Mouse (Mus musculus) hindlimb bud, embryonic 11.5 days (tissue): ENCODE data around the gene Fndc1.

ENCODE experiments used
- DNase-seq: peaks from one replicate; pipeline ENCODE4 v3.0.0-alpha.2; 2012; ENCODE audit warnings: low read depth, low spot score; ENCODE audit errors: extremely low spot score

Gene Fndc1

GRCm38 (mm10) chr17:7713020-7713419 is 114.1 kb downstream of the Fndc1 start:
- no peak for DNase-seq

GRCm38 (mm10) chr17:7707073-7707472 is 120.0 kb downstream of the Fndc1 start:
- no peak for DNase-seq

- DNase-seq = no peak
Observed at GRCm38 (mm10) chr17:7690271-7690670, 136.8 kb downstream of the Fndc1 start.
